Mouse (Mus musculus): ENCODE results near the gene Gm8994.

DNA sequence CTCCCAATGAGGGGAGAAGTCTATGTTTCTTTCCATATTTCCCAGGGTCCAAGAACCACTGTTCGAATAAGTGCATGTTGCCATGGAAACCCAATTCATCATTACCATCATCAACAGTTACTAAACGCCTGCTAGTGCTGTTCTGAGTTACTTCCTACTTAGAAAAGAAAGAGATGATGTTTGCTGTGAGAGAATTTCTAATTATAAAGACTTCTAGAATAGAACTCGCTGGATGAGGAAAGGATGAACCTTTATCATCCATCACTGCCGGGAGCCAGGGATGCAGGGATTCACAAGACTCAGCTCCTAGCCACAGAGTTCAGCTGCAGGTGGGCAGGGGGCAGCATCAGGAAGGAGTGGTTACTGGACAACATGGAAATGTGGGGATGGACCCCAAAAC lies 36.7 kb downstream of the Gm8994 start:
- TF ChIP-seq EP300 (IDR thresholded peaks at IDR 0.05) (no peak), CTCF (IDR thresholded peaks at IDR 0.05) (no peak)

All from lung, postnatal 0 days (tissue).